Mouse (Mus musculus) CH12.LX (cell line): Measurements from ENCODE around the gene Cdk9. TPM values are rescaled to one million over a fixed set of nuclear protein-coding genes. Genes with fewer than 3 reads are reported as not detected.

Source experiments
- DNase-seq: peaks from one replicate; pipeline ENCODE4 v3.0.0-alpha.2; 2013; ENCODE audit errors: extremely low read depth
- H3K27ac ChIP-seq: 2 replicates; pipeline ENCODE4 v1.5.1; 2012; ENCODE audit warnings: low read depth, mild to moderate bottlenecking, control low read depth, moderate library complexity; ENCODE audit not compliant: insufficient read depth
- H3K27me3 ChIP-seq: replicated peaks from 2 replicates; pipeline ENCODE3; 2012; ENCODE audit warnings: inconsistent platforms
- H3K36me3 ChIP-seq, 2 experiments: replicated peaks in 1 of 2; 2 replicates each; pipeline versions ENCODE3 to v1.6.1; 2012; ENCODE audit warnings: inconsistent platforms in 1 of 2, low read length in 1 of 2, mild to moderate bottlenecking in 1 of 2, mixed read lengths in 1 of 2, moderate library complexity in 1 of 2; ENCODE audit not compliant: control insufficient read depth in 1 of 2, insufficient read depth in 1 of 2
- H3K4me1 ChIP-seq, 2 experiments: 2 replicates each; pipeline ENCODE4 v1.6.1; 2012; ENCODE audit warnings: inconsistent platforms in 1 of 2, moderate library complexity in 1 of 2; ENCODE audit not compliant: insufficient read depth in 2 of 2, control insufficient read depth in 1 of 2
- H3K4me2 ChIP-seq: 2 replicates; pipeline ENCODE4 v1.6.1; 2012; ENCODE audit warnings: low read depth, mild to moderate bottlenecking, control low read depth; ENCODE audit not compliant: poor library complexity, insufficient read depth, severe bottlenecking
- H3K4me3 ChIP-seq, 3 experiments: fragments of 150-350 bp in 1 of 3; sonication (generic) in 1 of 3; replicated peaks in 1 of 3; 2 replicates each; pipeline versions ENCODE3 to v1.5.1; 2011 to 2012; ENCODE audit warnings: low read depth in 2 of 3, low read length in 2 of 3, mild to moderate bottlenecking in 2 of 3, moderate library complexity in 2 of 3, control low read depth in 1 of 3, improper control_type of control experiment in 1 of 3, inconsistent platforms in 1 of 3, mixed read lengths in 1 of 3; ENCODE audit not compliant: poor library complexity in 1 of 3
- H3K79me2 ChIP-seq: replicated peaks from 2 replicates; pipeline ENCODE4 v1.6.1; 2012; ENCODE audit warnings: mild to moderate bottlenecking, moderate library complexity; ENCODE audit not compliant: control insufficient read depth, poor library complexity, insufficient read depth, severe bottlenecking; ENCODE audit errors: extremely low read depth
- H3K9ac ChIP-seq: 2 replicates; pipeline ENCODE4 v1.6.1; 2012; ENCODE audit warnings: low read depth, mild to moderate bottlenecking, control low read depth, moderate library complexity; ENCODE audit not compliant: insufficient read depth
- H3K9me3 ChIP-seq: replicated peaks from 2 replicates; pipeline ENCODE3; 2012; ENCODE audit warnings: low read length, inconsistent platforms, mixed read lengths
- BHLHE40 ChIP-seq: IDR thresholded peaks from 2 replicates; pipeline ENCODE4 v1.6.1; 2011; ENCODE audit warnings: mild to moderate bottlenecking, low read depth, low read length, improper control_type of control experiment
- CHD1 ChIP-seq: IDR thresholded peaks from 2 replicates; pipeline ENCODE4 v1.6.1; 2012; ENCODE audit warnings: low read depth, low read length, improper control_type of control experiment, inconsistent platforms
- CHD2 ChIP-seq: IDR thresholded peaks from 2 replicates; pipeline ENCODE4 v1.6.1; 2011; ENCODE audit warnings: low read length, improper control_type of control experiment
- CTCF ChIP-seq, 2 experiments: IDR thresholded peaks in 1 of 2; conservative IDR thresholded peaks in 1 of 2; 2 replicates each; pipeline ENCODE4 v1.5.1; 2011 to 2012; ENCODE audit warnings: low read depth in 2 of 2, low read length in 2 of 2, improper control_type of control experiment in 1 of 2, inconsistent platforms in 1 of 2, mild to moderate bottlenecking in 1 of 2, moderate library complexity in 1 of 2
- E2F4 ChIP-seq: IDR thresholded peaks from 2 replicates; pipeline ENCODE4 v1.6.1; 2011; ENCODE audit warnings: low read depth, low read length, improper control_type of control experiment; ENCODE audit not compliant: insufficient replicate concordance
- ELF1 ChIP-seq: IDR thresholded peaks from 2 replicates; pipeline ENCODE4 v1.6.1; 2014; ENCODE audit warnings: low read depth, mild to moderate bottlenecking, inconsistent platforms, low read length, improper control_type of control experiment
- EP300 ChIP-seq: IDR thresholded peaks from 2 replicates; pipeline ENCODE4 v1.6.1; 2011; ENCODE audit warnings: low read length, improper control_type of control experiment
- GABPA ChIP-seq: IDR thresholded peaks from 2 replicates; pipeline ENCODE4 v1.6.1; 2012; ENCODE audit warnings: low read depth, low read length, improper control_type of control experiment, inconsistent platforms; ENCODE audit not compliant: insufficient replicate concordance
- KAT2A ChIP-seq: IDR thresholded peaks from 2 replicates; pipeline ENCODE4 v1.6.1; 2012; ENCODE audit warnings: low read length, improper control_type of control experiment, inconsistent platforms; ENCODE audit not compliant: insufficient replicate concordance
- MAFK ChIP-seq: IDR thresholded peaks from 2 replicates; pipeline ENCODE4 v1.6.1; 2011; ENCODE audit warnings: low read length, improper control_type of control experiment; ENCODE audit not compliant: insufficient replicate concordance
- MEF2A ChIP-seq: IDR thresholded peaks from 2 replicates; pipeline ENCODE4 v1.6.1; 2014; ENCODE audit warnings: low read depth, mild to moderate bottlenecking, inconsistent platforms, low read length, improper control_type of control experiment, borderline replicate concordance
- MXI1 ChIP-seq: IDR thresholded peaks from 2 replicates; pipeline ENCODE4 v1.6.1; 2011; ENCODE audit warnings: mild to moderate bottlenecking, low read depth, low read length, improper control_type of control experiment
- NRF1 ChIP-seq: IDR thresholded peaks from 2 replicates; pipeline ENCODE4 v1.6.1; 2014; ENCODE audit warnings: low read depth, mild to moderate bottlenecking, inconsistent platforms, low read length, improper control_type of control experiment, moderate library complexity
- POLR2A ChIP-seq: IDR thresholded peaks from 2 replicates; pipeline ENCODE4 v1.6.1; 2011; ENCODE audit warnings: low read depth, mild to moderate bottlenecking, improper control_type of control experiment, low read length
- POLR2AphosphoS2 ChIP-seq: IDR thresholded peaks from 2 replicates; pipeline ENCODE4 v1.6.1; 2011; ENCODE audit warnings: low read depth, low read length, improper control_type of control experiment
- RCOR1 ChIP-seq: conservative IDR thresholded peaks from 2 replicates; pipeline ENCODE4 v1.6.1; 2012; ENCODE audit warnings: low read depth, mild to moderate bottlenecking, inconsistent platforms, low read length, improper control_type of control experiment
- SIN3A ChIP-seq: IDR thresholded peaks from 2 replicates; pipeline ENCODE4 v1.6.1; 2012; ENCODE audit warnings: low read length, improper control_type of control experiment, inconsistent platforms
- SMC3 ChIP-seq: IDR thresholded peaks from 2 replicates; pipeline ENCODE4 v1.6.1; 2011; ENCODE audit warnings: low read depth, low read length, improper control_type of control experiment
- ZC3H11A ChIP-seq: IDR thresholded peaks from 2 replicates; pipeline ENCODE4 v1.6.1; 2012; ENCODE audit warnings: low read depth, mild to moderate bottlenecking, inconsistent platforms, low read length, improper control_type of control experiment
- ZKSCAN1 ChIP-seq: IDR thresholded peaks from 2 replicates; pipeline ENCODE4 v1.6.1; 2012; ENCODE audit warnings: low read depth, inconsistent platforms, low read length, improper control_type of control experiment, borderline replicate concordance
- ZNF384 ChIP-seq: IDR thresholded peaks from 2 replicates; pipeline ENCODE4 v1.6.1; 2012; ENCODE audit warnings: low read depth, low read length, improper control_type of control experiment, inconsistent platforms
- dilution Hi-C: fragments of 300-500 bp; cut with MboI; formaldehyde crosslinking; loops from 2 replicates; pipeline ENCODE4 v1.14.3; 2020; ENCODE audit warnings: low sequenced_read_pairs; ENCODE audit not compliant: extremely low pct_unique_long_range_greater_than_20kb, extremely low pct_ligation_motif_present
- in situ Hi-C: fragments of 300-500 bp; cut with MboI; formaldehyde crosslinking; loops from 3 replicates; pipeline ENCODE4 v1.14.3; 2019; ENCODE audit warnings: low sequenced_read_pairs, low pct_ligation_motif_present, low pct_unique_long_range_greater_than_20kb, mixed read lengths
- polyA plus RNA-seq: library from polyadenylated mRNA; unstranded; fragments of >175 nt; gene quantifications from 2 replicates; pipeline ENCODE4 v1.2.1, GENCODE M21; 2012; ENCODE audit warnings: low read depth; ENCODE audit not compliant: insufficient read length
- total RNA-seq, 2 experiments: library from RNA; depleted of rRNA; stranded (reverse); fragments of 300-350 nt in 1 of 2; fragments of >200 nt in 1 of 2; gene quantifications; 2 replicates each; pipeline ENCODE4 v1.2.3; 2012 to 2014

The Cdk9 gene
- total and polyA plus RNA-seq, 3 experiments, result 41.7 to 136 (median 73.7) TPM

GRCm38 (mm10) chr2:32680051-32680451 is 32.8 kb downstream of the Cdk9 start:
- dilution Hi-C loops, result no loop called here
- no peak overlapping the region for H3K4me3 ChIP-seq
- no peak for TF ChIP-seq E2F4
- TF ChIP-seq MXI1, result no peak
- TF ChIP-seq MAFK, result no peak
- TF ChIP-seq SIN3A, result no peak
- no peak for TF ChIP-seq KAT2A
- no peak for TF ChIP-seq NRF1
- no peak for TF ChIP-seq ZC3H11A
- no peak for TF ChIP-seq ZNF384
- TF ChIP-seq SMC3, result no peak
- no peak for TF ChIP-seq EP300
- TF ChIP-seq ELF1, result no peak
- TF ChIP-seq CHD2, result no peak
- TF ChIP-seq BHLHE40, result no peak
- no peak for TF ChIP-seq GABPA
- in situ Hi-C loops, result loop anchor here (5.0 kb wide), 1 partner anchor 93 kb away; the partner anchor contains the start of gene St6galnac4
- no peak overlapping the region for H3K27ac ChIP-seq
- H3K36me3 ChIP-seq, result peaks cover 20 to 53% of the 10 kb centered on the region in 2 experiments
- no peak overlapping the region for H3K4me2 ChIP-seq
- H3K9ac ChIP-seq, result no peak overlapping the region
- peaks cover 5% of the 10 kb centered on the region for H3K9me3 ChIP-seq
- H3K4me1 ChIP-seq, result peaks cover 0 to 5% of the 10 kb centered on the region in 2 experiments; a peak in 2 of 4 replicates
- H3K79me2 ChIP-seq, result no peaks in the 10 kb centered on the region
- DNase-seq, result no peak
- H3K27me3 ChIP-seq, result no peaks in the 10 kb centered on the region

- TF ChIP-seq GABPA (no peak), POLR2A (no peak), MEF2A (no peak), MXI1 (no peak), ZKSCAN1 (no peak), POLR2AphosphoS2 (no peak), RCOR1 (no peak), CTCF (conservative IDR thresholded peaks at IDR 0.05 in 1 of 2, IDR thresholded peaks at IDR 0.05 in 1 of 2; ENCODE audit: low read depth in 2 of 2, low read length in 2 of 2) (no peak), BHLHE40 (no peak), CHD1 (no peak)
- dilution Hi-C loops, result no loop called here
- Histone ChIP-seq H3K9ac (no peak overlapping the region), H3K4me1 (peaks cover 9 to 16% of the 10 kb centered on the region in 2 experiments), H3K9me3 (peaks cover 5% of the 10 kb centered on the region), H3K4me2 (no peak overlapping the region), H3K27ac (no peak overlapping the region), H3K79me2 (no peaks in the 10 kb centered on the region), H3K4me3 (no peak overlapping the region), H3K27me3 (no peaks in the 10 kb centered on the region), H3K36me3 (peaks cover 2 to 29% of the 10 kb centered on the region in 2 experiments)
- in situ Hi-C loops, result no loop called here
- DNase-seq, result no peak
These were observed 35.2 kb downstream of the Cdk9 start for GRCm38 (mm10) chr2:32677683-32678082.
